Mouse (Mus musculus) lung, postnatal 0 days (tissue): Measurements from ENCODE around the gene Fermt2.

Experiments used
- CTCF ChIP-seq: IDR thresholded peaks from 2 replicates; pipeline ENCODE4 v1.5.1; 2016; ENCODE audit warnings: antibody characterized with exemption, mild to moderate bottlenecking
- EP300 ChIP-seq: IDR thresholded peaks from 2 replicates; pipeline ENCODE4 v1.6.1; 2016; ENCODE audit warnings: antibody characterized with exemption, mild to moderate bottlenecking, control low read depth

DNA sequence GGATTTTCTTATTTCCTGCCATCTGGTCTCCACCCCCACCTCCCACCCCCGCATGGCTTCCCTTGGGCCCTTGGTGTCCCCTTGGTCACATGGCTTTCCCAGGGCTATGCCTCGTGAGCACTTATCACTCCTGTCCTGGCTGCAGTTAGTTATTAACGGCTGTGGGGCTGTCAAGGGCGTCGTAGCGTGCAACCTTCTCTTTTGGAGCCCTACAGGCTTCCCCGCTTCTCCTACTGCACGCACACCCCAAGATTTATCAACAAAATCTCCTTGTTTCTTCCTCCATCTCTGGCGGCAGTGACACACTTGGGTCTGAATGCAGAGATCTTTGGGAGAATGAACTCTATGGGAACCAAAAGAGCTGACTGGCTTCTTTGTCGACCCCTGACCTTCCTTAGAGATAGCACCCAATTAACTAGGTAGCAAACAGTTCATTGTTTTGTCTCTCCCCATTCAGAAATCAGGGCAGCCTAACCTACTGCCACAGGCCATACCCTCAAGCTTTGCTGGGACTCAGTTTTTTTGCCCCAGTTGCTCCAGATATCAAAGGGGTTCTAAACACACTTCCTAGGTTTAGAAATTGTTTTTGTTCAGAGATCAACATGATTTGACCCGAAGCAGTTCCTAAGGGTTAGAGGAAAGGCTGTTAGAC is 76.9 kb downstream of the Fermt2 start:
- TF ChIP-seq CTCF (no peak), EP300 (no peak)
